ENCODE assay signal across 10 mouse cellular contexts in genomic region chrX:12047223-12047911, GRCm38 (mm10).
DNase-seq lines count a peak whose midpoint lies in the region; ATAC-seq and TF ChIP-seq lines count a peak whose summit lies in the region.
"Had no signal": no experiment of that assay in that cellular context is flagged by ENCODE, and none has a peak within 500 bp of the region (broad histone marks: within the 10 kb centered on the region; RNA-seq: fewer than 3 reads in every experiment).

No protein-coding gene starts in this region.

- no peak overlapping the region for H3K9ac ChIP-seq in lung, postnatal 0 days (replicated peaks; ENCODE audit: low read depth)
- H3K9ac ChIP-seq in forebrain, embryonic 14.5 days (ENCODE audit: low read length) = no peak overlapping the region
- H3K9ac ChIP-seq in midbrain, embryonic 16.5 days (ENCODE audit: low read depth, low read length) = no peak overlapping the region

- H3K4me1 ChIP-seq in lung, postnatal 0 days (ENCODE audit: insufficient read depth, low read depth, low read length) = no peaks in the 10 kb centered on the region
- peaks cover 4% of the 10 kb centered on the region; the same call in 1 of the 2 replicates for H3K4me1 ChIP-seq in forebrain, embryonic 14.5 days (ENCODE audit: control insufficient read depth, insufficient read depth, low read length)
- peaks cover 11% of the 10 kb centered on the region for H3K4me1 ChIP-seq in midbrain, embryonic 16.5 days (ENCODE audit: control insufficient read depth, insufficient read depth, low read length)

- no peaks in the 10 kb centered on the region for H3K27me3 ChIP-seq in lung, postnatal 0 days (replicated peaks; ENCODE audit: insufficient read depth, low read length)
- no peaks in the 10 kb centered on the region for H3K27me3 ChIP-seq in forebrain, embryonic 14.5 days (replicated peaks; ENCODE audit: control insufficient read depth, insufficient read depth, low read length)
- no peaks in the 10 kb centered on the region for H3K27me3 ChIP-seq in midbrain, embryonic 16.5 days (ENCODE audit: control insufficient read depth, insufficient read depth, low read depth, low read length)

- no peaks in the 10 kb centered on the region for H3K9me3 ChIP-seq in lung, postnatal 0 days (ENCODE audit: low read length)
- no peaks in the 10 kb centered on the region for H3K9me3 ChIP-seq in forebrain, embryonic 14.5 days (replicated peaks; ENCODE audit: control insufficient read depth, low read length)
- no peaks in the 10 kb centered on the region for H3K9me3 ChIP-seq in midbrain, embryonic 16.5 days (replicated peaks; ENCODE audit: control insufficient read depth, low read length, poor library complexity, severe bottlenecking)
- H3K9me3 ChIP-seq: heart, embryonic 10.5 days had no signal

- no peak overlapping the region for H3K4me2 ChIP-seq in lung, postnatal 0 days (replicated peaks; ENCODE audit: low read depth, low read length)
- no peak overlapping the region for H3K4me2 ChIP-seq in forebrain, embryonic 14.5 days (ENCODE audit: low read length)
- H3K4me2 ChIP-seq in midbrain, embryonic 16.5 days (ENCODE audit: low read length) = no peak overlapping the region

- no peak for ATAC-seq in lung, postnatal 0 days
- ATAC-seq in forebrain, embryonic 14.5 days = peak; percentile 82
- peak; percentile 73; the same call in 1 of the 2 replicates for ATAC-seq in midbrain, embryonic 16.5 days
- ATAC-seq: intestine, postnatal 0 days; Patski had no signal

- peak; percentile 18 for DNase-seq in lung, postnatal 10 days
- DNase-seq in lung, postnatal 0 days (ENCODE audit: low spot score) = no peak
- peak; percentile 68 for DNase-seq in adipocyte (ENCODE audit: low spot score)
- DNase-seq in forebrain, embryonic 14.5 days (ENCODE audit: low spot score) = peak; percentile 70
- no peak for DNase-seq in heart, postnatal 36 days
- no peak for DNase-seq in cerebellum, adult 11-12 months

- no peak for TF ChIP-seq CTCF in lung, postnatal 0 days (IDR thresholded peaks at IDR 0.05)

- H3K27ac ChIP-seq in lung, postnatal 0 days (ENCODE audit: low read length) = no peak overlapping the region
- H3K27ac ChIP-seq in forebrain, embryonic 14.5 days (ENCODE audit: low read depth, low read length) = no peak overlapping the region
- no peak overlapping the region; the same call in 1 of the 2 replicates for H3K27ac ChIP-seq in midbrain, embryonic 16.5 days (ENCODE audit: low read length)
- H3K27ac ChIP-seq: heart, embryonic 10.5 days had no signal

- no peaks in the 10 kb centered on the region for H3K36me3 ChIP-seq in lung, postnatal 0 days (ENCODE audit: insufficient read depth, low read length)
- peaks cover 30% of the 10 kb centered on the region for H3K36me3 ChIP-seq in forebrain, embryonic 14.5 days (ENCODE audit: control insufficient read depth, insufficient read depth, low read length)
- H3K36me3 ChIP-seq in midbrain, embryonic 16.5 days (ENCODE audit: control insufficient read depth, insufficient read depth, low read length) = no peaks in the 10 kb centered on the region; the same call in 1 of the 2 replicates

- H3K4me3 ChIP-seq in lung, postnatal 0 days (ENCODE audit: low read depth, low read length) = no peak overlapping the region
- H3K4me3 ChIP-seq in forebrain, embryonic 14.5 days (ENCODE audit: low read depth, low read length) = no peak overlapping the region
- no peak overlapping the region for H3K4me3 ChIP-seq in midbrain, embryonic 16.5 days (ENCODE audit: low read depth, low read length)
- H3K4me3 ChIP-seq: heart, embryonic 10.5 days had no signal

- WGBS in lung, postnatal 0 days = 35% methylated on average over 15 of the region's 16 CpGs
- WGBS in forebrain, embryonic 14.5 days = 20% methylated on average over 15 of the region's 16 CpGs
- 18% methylated on average over 16 of the region's 16 CpGs for WGBS in midbrain, embryonic 16.5 days

- intact Hi-C loops in heart, postnatal 36 days (cut with DNase I) = no loop called here

- TF ChIP-seq EP300 in lung, postnatal 0 days (IDR thresholded peaks at IDR 0.05) = no peak

Comparison
In these comparisons a context has a peak if more than half of its experiments do, and no peak if none do; other contexts are left out.
1. DNase-seq: peak in lung, postnatal 10 days (single experiment), adipocyte (single experiment) and forebrain, embryonic 14.5 days (single experiment); none in lung, postnatal 0 days (single experiment), heart, postnatal 36 days (0 of 2) and cerebellum, adult 11-12 months (single experiment).